Mouse (Mus musculus) MEL-GATA-1-ER (cell line): ENCODE data around the gene Larp1.

ENCODE experiments used
- DNase-seq: peaks from one replicate; pipeline ENCODE4 v3.0.0-alpha.2; 2012; ENCODE audit warnings: low read depth; ENCODE audit errors: extremely low read depth

The Larp1 gene

DNA sequence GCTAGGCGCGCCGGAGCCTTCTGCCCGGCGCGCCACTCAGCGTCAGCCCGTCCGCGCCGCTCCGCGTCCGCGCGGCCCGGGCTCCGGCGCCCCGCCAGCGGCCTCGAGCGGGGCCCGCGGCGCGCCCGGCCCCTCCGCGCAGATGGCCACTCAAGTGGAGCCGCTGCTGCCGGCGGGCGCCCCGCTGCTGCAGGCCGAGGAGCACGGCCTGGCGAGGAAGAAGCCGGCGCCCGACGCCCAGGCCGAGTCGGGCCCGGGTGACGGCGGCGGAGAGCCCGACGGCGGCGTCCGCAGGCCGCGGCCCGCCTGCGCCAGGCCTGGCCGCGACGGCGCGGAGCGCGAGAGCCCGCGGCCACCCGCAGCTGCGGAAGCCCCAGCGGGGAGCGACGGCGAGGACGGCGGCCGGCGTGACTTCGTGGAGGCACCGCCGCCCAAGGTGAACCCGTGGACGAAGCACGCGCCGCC, at the start of gene Larp1:
Larp1 (plus strand) TSS at position 14 of the 465 bp plus-strand sequence.
- no peak for DNase-seq

GRCm38 (mm10) chr11:57959924-57960323, 48.9 kb upstream of the Larp1 start:
- DNase-seq, result no peak

- peak; percentile 60 for DNase-seq
Observed at GRCm38 (mm10) chr11:57962382-57963285, 46.2 kb upstream of the Larp1 start.

DNA sequence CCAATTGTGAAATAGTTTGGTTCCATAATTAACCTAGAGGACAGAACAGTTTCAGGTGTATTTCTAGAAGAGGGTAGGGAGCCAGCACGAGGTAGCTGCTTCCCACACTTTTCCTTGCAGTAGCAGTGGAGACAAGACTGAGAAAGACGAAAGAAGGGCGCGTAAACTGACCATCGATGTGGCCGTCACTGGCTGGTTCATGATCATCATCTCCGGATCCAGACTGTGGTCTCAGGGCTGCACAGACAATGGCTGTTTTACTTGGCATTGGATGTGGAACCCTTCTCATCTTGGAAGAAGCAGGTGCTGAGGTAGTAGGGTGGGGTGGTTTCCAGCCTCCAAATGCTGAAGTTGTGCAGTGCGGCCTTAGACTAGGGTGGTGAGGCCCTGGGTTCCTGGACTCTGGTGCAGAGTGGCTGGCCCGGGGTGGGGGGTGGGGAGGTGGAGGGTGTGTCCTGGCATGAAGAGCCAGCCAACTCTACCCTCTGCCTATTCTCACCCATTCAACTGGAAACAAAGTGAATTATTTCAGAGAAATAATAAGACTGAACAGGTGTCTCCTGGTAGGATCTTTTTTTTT, 45.5 kb upstream of the Larp1 start:
- no peak for DNase-seq

GRCm38 (mm10) chr11:57966630-57967029, 42.2 kb upstream of the Larp1 start:
- DNase-seq, result no peak

DNA sequence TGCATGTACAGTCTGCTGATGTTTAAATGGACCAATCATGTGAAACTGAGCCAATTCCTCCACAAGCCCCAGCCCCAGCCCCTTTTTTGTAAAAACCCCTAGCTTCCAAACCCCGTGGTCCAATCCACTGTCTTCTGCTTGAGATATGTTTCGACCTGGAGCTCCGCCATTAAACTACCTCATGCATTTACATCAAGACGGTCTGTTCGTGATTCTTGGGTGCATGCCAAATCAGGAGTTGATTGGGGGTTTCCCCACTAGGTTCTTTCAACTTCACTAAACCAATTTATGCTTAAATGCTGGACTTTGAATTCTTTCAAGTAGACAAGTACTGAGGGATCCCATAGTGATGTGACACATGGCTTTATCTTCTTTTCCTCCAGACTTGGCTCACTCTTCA, 40.6 kb upstream of the Larp1 start:
- no peak for DNase-seq

- DNase-seq, result no peak
Observed at GRCm38 (mm10) chr11:57970541-57970940, 38.3 kb upstream of the Larp1 start.

DNA sequence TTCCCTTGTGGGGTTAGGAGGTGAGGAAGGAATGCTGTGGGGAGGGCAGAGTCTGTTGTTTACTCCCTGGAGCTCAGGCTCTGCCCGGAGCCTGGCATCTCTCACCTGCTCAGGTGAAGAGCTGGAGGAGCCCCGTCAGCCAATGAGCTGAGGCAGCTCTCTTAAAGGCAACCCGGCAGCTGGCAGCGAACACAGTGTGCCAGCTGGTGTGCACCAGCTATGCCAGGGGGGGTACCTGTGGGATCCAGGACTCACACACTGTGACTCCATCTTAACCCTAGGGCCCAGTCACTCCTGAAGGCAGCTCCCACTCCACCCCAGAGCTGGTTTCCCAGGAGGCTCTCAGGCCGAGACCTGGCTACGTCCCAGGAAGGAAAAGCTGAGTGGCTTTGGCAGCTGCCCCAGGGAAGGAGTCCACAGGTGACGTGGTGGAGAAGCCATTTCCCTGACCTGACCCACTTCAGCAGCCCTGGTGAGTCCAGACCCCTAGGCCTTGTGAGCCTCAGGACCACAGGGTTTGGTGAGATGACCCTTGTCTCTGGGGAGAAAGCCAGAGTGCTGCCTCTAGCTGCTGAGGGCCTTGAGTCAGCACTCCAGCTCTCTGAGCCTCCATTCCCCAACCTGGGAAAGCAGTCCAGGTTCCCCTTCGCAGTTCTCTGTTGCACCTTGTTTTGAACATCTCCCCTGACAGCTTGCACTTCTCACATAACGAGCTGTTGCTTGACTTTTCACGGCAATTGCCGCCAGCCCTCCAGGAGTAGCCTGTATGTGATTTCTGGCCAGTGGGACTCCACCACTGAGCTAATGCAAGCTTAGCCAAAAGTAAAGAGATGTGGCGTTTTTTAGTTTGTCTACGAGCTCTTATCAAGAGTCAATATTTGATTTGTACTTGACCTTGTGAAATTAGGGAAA, 35.6 kb upstream of the Larp1 start:
- no peak for DNase-seq

- no peak for DNase-seq
Observed at GRCm38 (mm10) chr11:57973913-57974234, 35.0 kb upstream of the Larp1 start.

- DNase-seq, result no peak
Observed at GRCm38 (mm10) chr11:57975876-57976275, 33.0 kb upstream of the Larp1 start.

- DNase-seq, result no peak
Observed at GRCm38 (mm10) chr11:57977681-57978080, 31.2 kb upstream of the Larp1 start.

GRCm38 (mm10) chr11:57979621-57980020, 29.2 kb upstream of the Larp1 start:
- no peak for DNase-seq

DNA sequence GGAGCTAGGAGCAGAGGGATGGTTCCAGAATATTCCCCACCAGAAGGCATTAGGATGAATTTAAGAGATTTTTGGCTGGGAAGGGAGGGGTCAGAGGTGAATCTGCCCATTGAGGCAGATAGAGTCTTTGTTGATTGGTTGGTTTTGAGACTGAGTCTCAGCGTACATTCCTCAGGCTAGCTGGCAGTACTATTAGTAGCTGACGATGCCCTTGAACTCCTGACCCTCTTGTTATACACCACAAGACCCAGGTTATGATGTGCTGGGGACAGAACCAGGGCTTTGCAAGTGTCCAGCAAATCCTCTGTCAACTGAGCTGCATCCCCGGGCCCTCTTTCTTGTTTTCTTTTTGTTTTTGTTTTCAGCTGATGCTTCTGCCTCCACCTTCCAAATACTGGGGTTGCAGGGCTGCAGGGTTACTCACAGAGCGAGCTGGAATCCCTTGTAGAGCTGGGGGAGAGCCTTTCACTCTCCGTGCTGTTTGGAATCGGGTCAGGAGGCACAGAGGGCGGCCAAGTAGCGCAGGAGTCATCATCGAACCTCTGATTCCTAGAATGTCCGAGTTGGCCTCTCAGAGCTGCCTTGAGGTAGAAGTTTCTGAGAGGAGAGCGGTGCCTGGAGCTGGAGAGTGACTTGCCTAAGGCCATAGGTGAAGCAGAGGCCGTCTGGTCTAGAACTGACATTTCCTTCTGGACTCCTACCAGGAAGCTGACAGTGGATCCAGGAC, 27.6 kb upstream of the Larp1 start:
- DNase-seq, result no peak

DNA sequence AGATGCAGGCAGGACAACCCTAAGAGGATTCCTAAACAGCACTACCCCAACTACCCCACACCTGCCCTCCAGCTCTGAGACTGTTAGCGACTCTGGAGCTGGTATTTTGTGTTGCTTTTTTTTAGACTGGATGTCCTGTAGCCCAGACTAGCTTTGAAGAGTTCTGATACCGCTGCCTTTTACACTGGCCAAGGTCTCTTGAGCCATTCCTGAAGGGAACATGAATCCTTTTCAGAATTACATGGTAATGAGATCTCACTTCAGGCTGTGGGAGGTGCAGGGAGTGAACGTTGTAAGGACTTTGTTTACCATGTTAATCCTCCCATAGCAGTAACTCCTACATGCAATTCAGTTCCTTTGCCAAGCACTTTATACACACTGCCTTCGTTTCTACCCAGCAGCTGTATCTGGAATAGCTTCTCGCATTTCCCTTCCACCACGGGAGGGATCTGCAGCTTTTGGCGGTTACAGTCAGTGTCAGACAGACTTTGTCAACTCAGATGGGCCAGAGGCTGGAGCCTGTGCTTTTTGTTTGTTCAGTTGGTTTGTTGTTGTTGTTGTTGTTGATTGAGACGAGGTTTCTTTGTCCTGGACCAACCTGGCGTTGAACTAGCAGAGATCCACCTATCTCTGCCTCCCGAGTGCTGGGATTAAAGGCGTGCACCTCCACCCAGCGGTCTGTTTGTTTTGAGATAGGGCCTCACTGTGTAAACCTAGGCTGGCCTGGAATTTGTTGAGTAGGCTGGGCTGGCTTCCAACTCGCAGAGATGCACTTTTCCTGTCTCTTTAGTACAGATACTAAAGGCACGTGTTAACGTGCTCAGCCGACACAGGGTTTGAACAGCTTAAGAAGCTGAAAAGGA, 25.2 kb upstream of the Larp1 start:
- peak; percentile 97 for DNase-seq

DNA sequence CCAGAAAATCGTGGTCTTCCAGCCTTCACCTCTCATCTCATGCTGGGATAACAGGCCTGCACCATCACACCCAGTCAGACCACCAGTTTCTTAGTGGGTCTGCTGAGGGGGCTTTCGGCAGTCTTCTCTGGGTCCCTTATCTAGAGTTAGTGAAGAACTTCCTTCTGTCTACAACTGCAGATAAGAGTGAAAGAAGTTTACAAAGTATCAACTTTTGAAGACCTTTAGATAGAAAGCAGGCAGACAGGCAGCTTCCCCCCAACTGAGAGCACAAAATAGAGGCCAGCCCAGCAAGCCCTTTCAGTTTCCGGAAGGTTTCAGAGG, 24.6 kb upstream of the Larp1 start:
- DNase-seq, result no peak

- DNase-seq, result no peak
Observed at GRCm38 (mm10) chr11:57985485-57985884, 23.4 kb upstream of the Larp1 start.

GRCm38 (mm10) chr11:57986053-57986452, 22.8 kb upstream of the Larp1 start:
- DNase-seq, result no peak

DNA sequence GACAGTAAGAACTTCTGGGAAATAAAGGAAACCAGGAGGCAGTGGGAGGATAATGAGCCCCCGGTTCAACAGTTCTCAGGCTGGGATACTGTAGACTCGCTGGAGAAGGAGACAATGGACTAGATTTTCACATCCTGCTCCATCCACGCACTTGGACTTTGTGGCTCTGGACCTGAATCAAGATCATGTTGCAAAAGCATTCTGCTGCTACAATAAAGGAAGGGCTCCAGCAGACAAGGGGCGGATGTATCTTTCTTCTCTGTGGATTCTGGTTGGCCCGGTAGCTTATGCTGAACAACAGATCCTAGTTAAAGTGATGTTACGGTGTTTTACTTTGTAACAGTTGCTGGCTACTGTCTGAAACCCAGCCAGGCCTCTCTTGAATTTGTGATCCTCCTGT, 22.4 kb upstream of the Larp1 start:
- DNase-seq, result no peak

GRCm38 (mm10) chr11:57986861-57987260, 22.0 kb upstream of the Larp1 start:
- DNase-seq, result no peak

DNA sequence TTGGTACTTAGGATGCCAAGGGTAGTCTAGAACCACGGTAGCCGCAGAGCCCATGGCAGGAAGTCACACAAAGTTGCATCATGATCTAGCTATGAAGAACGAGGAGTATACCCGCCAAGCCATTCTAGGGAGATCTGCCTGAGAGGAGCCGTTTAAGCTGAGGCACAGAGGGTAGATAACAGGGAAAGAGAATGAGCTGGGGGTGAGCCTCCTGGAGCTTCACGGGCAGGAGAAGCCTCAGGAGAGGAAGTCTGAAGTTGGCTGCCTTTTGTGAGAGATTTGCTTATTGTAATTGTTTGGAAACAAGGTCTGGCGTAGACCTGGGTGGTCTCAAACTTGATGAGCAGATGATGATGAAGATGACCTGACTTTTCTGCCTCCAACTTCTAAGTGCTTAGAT, 10.7 kb upstream of the Larp1 start:
- no peak for DNase-seq
